Mouse (Mus musculus) B cell, adult 62 days (primary cell): ENCODE data around the gene Gpr149. TPM values are rescaled to one million over a fixed set of nuclear protein-coding genes. Genes with fewer than 3 reads are reported as not detected.

ENCODE experiments used
- total RNA-seq: library from RNA; stranded (reverse); gene quantifications from 4 replicates; pipeline ENCODE4 v1.2.4, GENCODE M21; 2023

The Gpr149 gene
- total RNA-seq, result not detected in 4 replicates

GRCm38 (mm10) chr3:62604973-62605372 is at the start of gene Gpr149:
TSS of gene Gpr149 (minus strand) at chr3:62605140.

GRCm38 (mm10) chr3:62506488-62507205 is 98.3 kb downstream of the Gpr149 start, which contains the start of gene Dhx36:
TSS of gene Dhx36 (minus strand) at chr3:62507004.

Other genes with a start within 250 kb of the Gpr149 start
- gene Dhx36, start 98.1 kb downstream of the Gpr149 start, total RNA-seq, result 60.7 to 67.3 TPM (median 62.6 TPM) in 4 replicates